Mouse (Mus musculus): ENCODE measurements around the gene Mycl.

- no peak for TF ChIP-seq CTCF (IDR thresholded peaks at IDR 0.05; ENCODE audit: low read depth)
- TF ChIP-seq EP300 (IDR thresholded peaks at IDR 0.05; ENCODE audit: low read depth): no peak
Measured at GRCm38 (mm10) chr4:123022896-123023295, 27.4 kb downstream of the Mycl start.

Data from heart, postnatal 0 days (tissue).